ENCODE assay signal across 24 mouse cellular contexts in the genomic region with DNA sequence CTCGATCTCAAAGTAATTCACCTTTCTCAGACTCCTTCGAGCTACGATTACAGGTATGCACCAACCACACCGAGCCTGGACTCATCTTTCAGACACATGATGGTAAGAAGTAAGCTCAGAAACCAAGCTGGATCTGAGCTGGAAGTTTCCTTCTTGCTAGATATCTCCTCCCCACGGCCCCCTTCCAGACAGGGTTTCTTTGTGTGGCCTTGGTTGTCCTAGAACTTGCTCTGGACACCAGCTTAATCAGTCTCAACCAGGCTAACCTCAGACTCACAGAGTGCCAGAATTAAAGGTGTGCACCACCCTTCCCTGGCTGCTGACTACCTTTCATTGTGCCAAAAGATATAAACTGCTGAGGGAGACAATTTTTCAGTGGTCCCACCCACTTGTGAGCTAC.
"Had no signal": no experiment of that assay in that cellular context is flagged by ENCODE, and none has a peak within 500 bp of the region (broad histone marks: within the 10 kb centered on the region; RNA-seq: fewer than 3 reads in every experiment).

No protein-coding gene starts in this region.

- H3K27ac ChIP-seq: heart, embryonic 10.5 days; hindbrain, embryonic 10.5 days; hindbrain, embryonic 12.5 days; hindbrain, embryonic 14.5 days; intestine, embryonic 15.5 days; layer of hippocampus, adult 2 months; left cerebral cortex, adult 2 months; limb, embryonic 10.5 days; limb, embryonic 12.5 days; liver, embryonic 13.5 days; liver, embryonic 15.5 days had no signal

- H3K9me3 ChIP-seq: heart, embryonic 10.5 days; heart, embryonic 12.5 days; hindbrain, embryonic 10.5 days; hindbrain, embryonic 12.5 days; intestine, embryonic 15.5 days; limb, embryonic 10.5 days; limb, embryonic 12.5 days; liver, embryonic 13.5 days; liver, embryonic 15.5 days had no signal

- H3K36me3 ChIP-seq: heart, embryonic 10.5 days; heart, embryonic 12.5 days; hindbrain, embryonic 10.5 days; hindbrain, embryonic 12.5 days; intestine, embryonic 15.5 days; limb, embryonic 12.5 days; liver, embryonic 13.5 days; liver, embryonic 15.5 days had no signal

- H3K4me3 ChIP-seq: heart, embryonic 12.5 days; hindbrain, embryonic 10.5 days; hindbrain, embryonic 12.5 days; intestine, embryonic 15.5 days; layer of hippocampus, adult 2 months; left cerebral cortex, adult 2 months; limb, embryonic 10.5 days; limb, embryonic 12.5 days; liver, embryonic 13.5 days had no signal

- H3K9ac ChIP-seq: heart, embryonic 12.5 days; hindbrain, embryonic 12.5 days; hindbrain, embryonic 14.5 days; intestine, embryonic 15.5 days; limb, embryonic 12.5 days; liver, embryonic 15.5 days had no signal

- H3K27me3 ChIP-seq: heart, embryonic 12.5 days; hindbrain, embryonic 12.5 days; intestine, embryonic 15.5 days; limb, embryonic 12.5 days; liver, embryonic 13.5 days; liver, embryonic 15.5 days had no signal

- ATAC-seq: hindbrain, embryonic 16.5 days; inflammation-experienced regulatory T-cells, adult 6 months; intestine, embryonic 15.5 days; intestine, postnatal 0 days had no signal

- DNase-seq: gastrocnemius, postnatal 14 days; heart, postnatal 10 days; heart, postnatal 4 days; kidney, adult 18-20 months; kidney, adult 8-10 months; kidney, postnatal 10 days; kidney, postnatal 25 days; kidney, postnatal 4 days; liver; liver, embryonic 13.5 days had no signal
